Mouse (Mus musculus): ENCODE data around the gene Olfr705.

DNA sequence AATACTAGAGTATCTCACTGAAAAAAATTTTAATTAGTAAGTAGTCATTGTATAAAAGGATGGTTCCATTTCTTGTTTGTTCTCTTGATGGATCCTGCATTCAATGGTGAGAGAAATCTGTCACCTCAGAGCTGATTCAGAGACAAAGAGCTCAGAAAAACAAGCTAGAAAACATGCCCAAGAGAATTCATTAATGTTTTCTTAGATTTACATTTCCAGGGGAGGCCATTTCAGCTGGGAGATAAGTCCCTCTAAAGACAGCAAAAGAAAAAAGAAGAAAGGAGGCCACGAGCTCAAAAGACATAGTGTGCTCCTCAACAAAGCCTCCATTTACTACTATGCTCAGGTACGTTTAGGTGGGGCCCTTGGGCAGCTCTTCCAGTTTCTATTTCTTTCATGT is 33.6 kb downstream of the Olfr705 start, which contains the start of gene Olfr703:
- TF ChIP-seq CTCF (IDR thresholded peaks at IDR 0.05; ENCODE audit: control insufficient read depth, insufficient read depth, insufficient replicate concordance, low read depth, low read length), result no peak
- TF ChIP-seq POLR2A (IDR thresholded peaks at IDR 0.05; ENCODE audit: control insufficient read depth, low read depth, low read length), result no peak

Data from testis, adult 2 months (tissue).